Mouse (Mus musculus) heart, embryonic 13.5 days (tissue): ENCODE data around the gene F3. TPM values are rescaled to one million over a fixed set of nuclear protein-coding genes. Genes with fewer than 3 reads are reported as not detected.

ENCODE experiments used
- ATAC-seq: fragments of 200-750 bp; cut with Nextera tagmentation; 2 replicates; pipeline ENCODE4 v1.8.0; 2017; ENCODE audit warnings: moderate TSS enrichment; ENCODE audit not compliant: insufficient number of reproducible peaks, low FRiP score, low TSS enrichment; ENCODE audit errors: extremely low read depth
- H3K27ac ChIP-seq: fragments of 300-500 bp; sonication (generic); replicated peaks from 2 replicates; pipeline ENCODE4 v1.5.1; 2015; ENCODE audit warnings: moderate library complexity, mild to moderate bottlenecking, inconsistent platforms
- H3K27me3 ChIP-seq: fragments of 300-500 bp; sonication (generic); replicated peaks from 2 replicates; pipeline ENCODE4 v1.6.1; 2015; ENCODE audit warnings: mild to moderate bottlenecking, inconsistent platforms
- H3K36me3 ChIP-seq: fragments of 300-500 bp; sonication (generic); 2 replicates; pipeline ENCODE4 v1.6.1; 2015; ENCODE audit warnings: mild to moderate bottlenecking, inconsistent platforms
- H3K4me1 ChIP-seq: fragments of 300-500 bp; sonication (generic); 2 replicates; pipeline ENCODE4 v1.6.1; 2015; ENCODE audit warnings: inconsistent platforms
- H3K4me2 ChIP-seq: fragments of 300-500 bp; sonication (generic); 2 replicates; pipeline ENCODE4 v1.6.1; 2015; ENCODE audit warnings: inconsistent platforms, mild to moderate bottlenecking, moderate library complexity
- H3K4me3 ChIP-seq: fragments of 300-500 bp; sonication (generic); 2 replicates; pipeline ENCODE4 v1.5.1; 2015; ENCODE audit warnings: moderate library complexity, mild to moderate bottlenecking, inconsistent platforms
- H3K9ac ChIP-seq: fragments of 300-500 bp; sonication (generic); 2 replicates; pipeline ENCODE4 v1.6.1; 2015; ENCODE audit warnings: inconsistent platforms, mild to moderate bottlenecking, moderate library complexity
- H3K9me3 ChIP-seq: fragments of 300-500 bp; sonication (generic); 2 replicates; pipeline ENCODE4 v1.6.1; 2016; ENCODE audit warnings: inconsistent platforms
- WGBS: fragments of 180-500 bp; shearing (Covaris S2); methylation state at CpG from one replicate; pipeline ENCODE4 v1.1.7; 2015; ENCODE audit warnings: mixed read lengths; 5-methylcytosine and 5-hydroxymethylcytosine counted together
- polyA plus RNA-seq: library from polyadenylated mRNA; unstranded; fragments of >200 nt; fragmentation: Nextera tagmentation; extraction: Ambion mirVana; gene quantifications from 2 replicates; pipeline ENCODE4 v1.2.1, GENCODE M21; 2015

Gene F3
- polyA plus RNA-seq, 1 experiment from 2014 or later: 6.0 TPM

- Histone ChIP-seq H3K4me3 (no peak overlapping the region), H3K9me3 (no peaks in the 10 kb centered on the region), H3K4me2 (no peak overlapping the region), H3K9ac (no peak overlapping the region), H3K27me3 (no peaks in the 10 kb centered on the region), H3K27ac (peak overlapping the region; percentile 45), H3K36me3 (no peaks in the 10 kb centered on the region), H3K4me1 (peaks cover 38% of the 10 kb centered on the region)
- 73% methylated on average over 7 of the region's 7 CpGs for WGBS
- no peak for ATAC-seq
Measured at GRCm38 (mm10) chr3:121710894-121711531, 12.3 kb upstream of the F3 start.

- ATAC-seq: no peak
- Histone ChIP-seq H3K27me3 (no peaks in the 10 kb centered on the region), H3K4me2 (no peak overlapping the region), H3K9ac (no peak overlapping the region), H3K9me3 (no peaks in the 10 kb centered on the region), H3K27ac (no peak overlapping the region), H3K4me3 (no peak overlapping the region), H3K36me3 (no peaks in the 10 kb centered on the region), H3K4me1 (peaks cover 28% of the 10 kb centered on the region)
- WGBS: 69% methylated on average over 4 of the region's 4 CpGs
Measured at GRCm38 (mm10) chr3:121712222-121712621, 11.1 kb upstream of the F3 start.

- no peak for ATAC-seq
- no peaks in the 10 kb centered on the region for H3K9me3 ChIP-seq
- H3K4me3 ChIP-seq: 0 out of 2 replicates have a peak overlapping the region, but pooled peaks have one; percentile 7
- no peak overlapping the region for H3K9ac ChIP-seq
- H3K36me3 ChIP-seq: no peaks in the 10 kb centered on the region
- no peaks in the 10 kb centered on the region for H3K27me3 ChIP-seq
- 20% methylated on average over 17 of the region's 17 CpGs for WGBS
- no peak overlapping the region for H3K27ac ChIP-seq
- peaks cover 28% of the 10 kb centered on the region for H3K4me1 ChIP-seq
- H3K4me2 ChIP-seq: peak overlapping the region; percentile 55
Measured at GRCm38 (mm10) chr3:121713151-121713701, 10.1 kb upstream of the F3 start.

GRCm38 (mm10) chr3:121713816-121714215, 9.5 kb upstream of the F3 start:
- 56% methylated on average over 8 of the region's 8 CpGs for WGBS
- Histone ChIP-seq H3K27me3 (no peaks in the 10 kb centered on the region), H3K4me2 (peak overlapping the region; percentile 55; the same call in 1 of the 2 replicates), H3K4me1 (peaks cover 28% of the 10 kb centered on the region), H3K4me3 (no peak overlapping the region), H3K9me3 (no peaks in the 10 kb centered on the region), H3K27ac (no peak overlapping the region), H3K9ac (no peak overlapping the region), H3K36me3 (no peaks in the 10 kb centered on the region)
- ATAC-seq: no peak

- H3K9me3 ChIP-seq: no peaks in the 10 kb centered on the region
- no peak overlapping the region for H3K4me2 ChIP-seq
- H3K27me3 ChIP-seq: no peaks in the 10 kb centered on the region; the same call in 1 of the 2 replicates
- no peaks in the 10 kb centered on the region for H3K36me3 ChIP-seq
- WGBS: 56% methylated on average over 2 of the region's 2 CpGs
- H3K4me3 ChIP-seq: no peak overlapping the region
- H3K27ac ChIP-seq: no peak overlapping the region
- no peak overlapping the region for H3K9ac ChIP-seq
- peaks cover 28% of the 10 kb centered on the region for H3K4me1 ChIP-seq
- no peak for ATAC-seq
Measured at GRCm38 (mm10) chr3:121714461-121714860, 8.9 kb upstream of the F3 start.

- Histone ChIP-seq H3K27me3 (no peaks in the 10 kb centered on the region; the same call in 1 of the 2 replicates), H3K36me3 (no peaks in the 10 kb centered on the region), H3K27ac (no peak overlapping the region), H3K4me2 (no peak overlapping the region), H3K9me3 (no peaks in the 10 kb centered on the region), H3K4me3 (no peak overlapping the region), H3K9ac (no peak overlapping the region), H3K4me1 (peaks cover 28% of the 10 kb centered on the region)
- ATAC-seq: no peak
Measured at GRCm38 (mm10) chr3:121715336-121715735, 8.0 kb upstream of the F3 start.

- Histone ChIP-seq H3K4me2 (no peak overlapping the region), H3K27me3 (no peaks in the 10 kb centered on the region; the same call in 1 of the 2 replicates), H3K27ac (no peak overlapping the region), H3K36me3 (no peaks in the 10 kb centered on the region), H3K4me3 (no peak overlapping the region), H3K9me3 (no peaks in the 10 kb centered on the region), H3K4me1 (peaks cover 26% of the 10 kb centered on the region), H3K9ac (no peak overlapping the region)
- 51% methylated on average over 6 of the region's 6 CpGs for WGBS
- ATAC-seq: no peak
Measured at GRCm38 (mm10) chr3:121715741-121716459, 7.4 kb upstream of the F3 start.

GRCm38 (mm10) chr3:121716480-121716879, 6.9 kb upstream of the F3 start:
- no peak overlapping the region for H3K9ac ChIP-seq
- ATAC-seq: no peak
- 79% methylated on average over 5 of the region's 5 CpGs for WGBS

GRCm38 (mm10) chr3:121718679-121719078, 4.7 kb upstream of the F3 start:
- no peaks in the 10 kb centered on the region for H3K9me3 ChIP-seq
- ATAC-seq: no peak
- H3K4me3 ChIP-seq: no peak overlapping the region
- no peak overlapping the region for H3K4me2 ChIP-seq
- H3K4me1 ChIP-seq: peaks cover 28% of the 10 kb centered on the region
- H3K36me3 ChIP-seq: no peaks in the 10 kb centered on the region
- H3K27me3 ChIP-seq: peaks cover 8% of the 10 kb centered on the region
- no peak overlapping the region for H3K27ac ChIP-seq
- 71% methylated on average over 8 of the region's 8 CpGs for WGBS
- no peak overlapping the region for H3K9ac ChIP-seq

More at GRCm38 (mm10) chr3:121716480-121716879, 6.9 kb upstream of the F3 start:
- H3K4me1 ChIP-seq: peaks cover 25% of the 10 kb centered on the region
- peaks cover 5% of the 10 kb centered on the region for H3K27me3 ChIP-seq
- H3K9me3 ChIP-seq: no peaks in the 10 kb centered on the region
- H3K4me3 ChIP-seq: no peak overlapping the region
- H3K4me2 ChIP-seq: no peak overlapping the region
- H3K27ac ChIP-seq: no peak overlapping the region
- H3K36me3 ChIP-seq: no peaks in the 10 kb centered on the region

GRCm38 (mm10) chr3:121719701-121720100, 3.6 kb upstream of the F3 start:
- no peak overlapping the region for H3K4me2 ChIP-seq
- H3K9ac ChIP-seq: no peak overlapping the region
- 69% methylated on average over 3 of the region's 3 CpGs for WGBS
- peaks cover 35% of the 10 kb centered on the region for H3K4me1 ChIP-seq
- no peaks in the 10 kb centered on the region for H3K9me3 ChIP-seq
- no peak overlapping the region for H3K27ac ChIP-seq
- no peak for ATAC-seq
- H3K27me3 ChIP-seq: peaks cover 13% of the 10 kb centered on the region
- no peaks in the 10 kb centered on the region for H3K36me3 ChIP-seq
- H3K4me3 ChIP-seq: no peak overlapping the region

- ATAC-seq: no peak
- Histone ChIP-seq H3K27ac (no peak overlapping the region), H3K36me3 (no peaks in the 10 kb centered on the region), H3K4me2 (peak overlapping the region; percentile 37), H3K4me3 (no peak overlapping the region), H3K9me3 (no peaks in the 10 kb centered on the region), H3K4me1 (peaks cover 34% of the 10 kb centered on the region), H3K27me3 (peaks cover 13% of the 10 kb centered on the region), H3K9ac (0 out of 2 replicates have a peak overlapping the region, but pooled peaks have one; percentile 20)
- 45% methylated on average over 14 of the region's 14 CpGs for WGBS
Measured at GRCm38 (mm10) chr3:121720801-121721690, 2.3 kb upstream of the F3 start.
